Mouse (Mus musculus): Measurements from ENCODE around the gene Edar.
A peak's percentile ranks its signal among the peaks of the same experiment; 100 is the strongest.

DNA sequence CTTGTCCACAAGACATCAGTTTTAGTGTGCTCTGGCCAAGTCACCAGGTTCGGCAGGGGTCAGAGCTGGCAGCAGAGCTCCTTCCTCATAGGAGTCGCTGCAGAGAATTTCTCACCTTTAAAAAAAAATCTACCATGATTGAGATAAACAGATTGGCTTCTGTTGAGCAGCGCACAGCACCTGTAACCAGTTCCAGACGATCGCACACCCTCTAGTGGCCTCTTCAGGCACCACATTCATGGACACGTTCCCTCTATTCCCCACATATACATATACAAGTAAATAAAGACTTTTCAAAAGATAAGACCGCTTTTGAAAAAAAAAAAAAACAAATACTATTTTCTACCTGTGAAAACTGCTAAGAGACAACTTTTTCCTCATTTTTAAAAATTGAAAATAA is 116.4 kb downstream of the Edar start:
- TF ChIP-seq CTCF (IDR thresholded peaks at IDR 0.05; ENCODE audit: low read depth) (peak; percentile 59), EP300 (IDR thresholded peaks at IDR 0.05; ENCODE audit: low read depth) (no peak)

Measured in liver, postnatal 0 days (tissue).